Mouse (Mus musculus) forebrain, embryonic 13.5 days (tissue): ENCODE results near the gene Sebox. TPM values are rescaled to one million over a fixed set of nuclear protein-coding genes. Genes with fewer than 3 reads are reported as not detected.

ENCODE experiments used
- ATAC-seq: fragments of 200-750 bp; cut with Nextera tagmentation; 2 replicates; pipeline ENCODE4 v1.8.0; 2017
- H3K27ac ChIP-seq: fragments of 300-500 bp; sonication (generic); 2 replicates; pipeline ENCODE4 v1.5.1; 2015; ENCODE audit warnings: inconsistent platforms, mild to moderate bottlenecking, moderate library complexity
- H3K27me3 ChIP-seq: fragments of 300-500 bp; sonication (generic); 2 replicates; pipeline ENCODE4 v1.6.1; 2015; ENCODE audit warnings: mild to moderate bottlenecking, inconsistent platforms
- H3K36me3 ChIP-seq: fragments of 300-500 bp; sonication (generic); 2 replicates; pipeline ENCODE4 v1.6.1; 2015; ENCODE audit warnings: mild to moderate bottlenecking, inconsistent platforms; ENCODE audit not compliant: poor library complexity, severe bottlenecking
- H3K4me1 ChIP-seq: fragments of 300-500 bp; sonication (generic); 2 replicates; pipeline ENCODE4 v1.6.1; 2015; ENCODE audit warnings: inconsistent platforms
- H3K4me2 ChIP-seq: fragments of 300-500 bp; sonication (generic); 2 replicates; pipeline ENCODE4 v1.6.1; 2015; ENCODE audit warnings: inconsistent platforms, mild to moderate bottlenecking, moderate library complexity
- H3K4me3 ChIP-seq: fragments of 300-500 bp; sonication (generic); 2 replicates; pipeline ENCODE4 v1.5.1; 2015; ENCODE audit warnings: mild to moderate bottlenecking, inconsistent platforms
- H3K9ac ChIP-seq: fragments of 300-500 bp; sonication (generic); 2 replicates; pipeline ENCODE4 v1.6.1; 2015; ENCODE audit warnings: mild to moderate bottlenecking, inconsistent platforms
- H3K9me3 ChIP-seq: fragments of 300-500 bp; sonication (generic); replicated peaks from 2 replicates; pipeline ENCODE4 v1.6.1; 2016; ENCODE audit warnings: inconsistent platforms
- WGBS: fragments of 180-500 bp; shearing (Covaris S2); methylation state at CpG from one replicate; pipeline ENCODE4 v1.1.7; 2015; 5-methylcytosine and 5-hydroxymethylcytosine counted together
- polyA plus RNA-seq: library from polyadenylated mRNA; unstranded; fragments of >200 nt; fragmentation: Nextera tagmentation; extraction: Ambion mirVana; gene quantifications from 2 replicates; pipeline ENCODE4 v1.2.1, GENCODE M21; 2015

Gene Sebox
- 0.14 and 0.36 TPM in 2 replicates for polyA plus RNA-seq

DNA sequence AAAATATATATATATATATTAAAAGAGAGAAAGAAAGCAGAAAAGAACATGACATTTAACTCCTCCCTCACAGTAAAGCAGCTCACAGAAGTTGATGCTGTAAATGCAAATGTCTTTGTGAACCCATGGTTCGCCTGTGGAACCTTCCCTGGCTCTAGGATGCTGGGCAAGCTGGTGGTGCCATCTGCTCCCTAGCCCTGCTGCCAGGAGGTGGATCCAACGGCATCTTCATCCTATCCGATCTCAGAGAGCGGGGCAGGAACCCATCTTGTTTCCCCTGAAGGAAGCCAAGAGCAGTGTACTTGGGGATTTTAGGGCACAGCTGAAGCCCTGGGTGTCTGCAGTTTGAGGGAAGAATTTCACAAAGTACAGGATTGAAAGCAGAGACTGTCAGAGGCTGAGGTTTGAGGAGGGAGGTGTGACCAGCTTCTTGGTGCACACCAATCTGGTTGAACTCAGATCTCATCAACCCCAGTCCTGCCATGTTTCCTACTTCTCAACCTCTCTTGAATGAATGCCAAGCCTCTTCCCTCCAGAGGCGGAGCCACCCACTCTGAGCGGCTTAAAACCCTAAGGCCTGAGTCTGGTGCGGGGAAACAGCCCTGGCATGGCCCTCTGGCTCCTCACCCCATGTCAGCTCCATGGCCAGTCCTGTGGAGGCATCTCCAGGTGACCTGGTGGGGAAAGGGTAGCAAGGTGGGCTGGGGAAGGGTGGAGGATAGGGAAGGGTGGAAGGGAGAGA is at the start of gene Sebox:
Sebox (plus strand) TSS at position 539 of the 742 bp plus-strand sequence.
- Histone ChIP-seq H3K9me3 (no peaks in the 10 kb centered on the region), H3K9ac (no peak within 1 kb of the TSS), H3K4me1 (peaks cover 3% of the 10 kb centered on the region; the same call in 1 of the 2 replicates), H3K27ac (no peak within 1 kb of the TSS), H3K4me2 (no peak within 1 kb of the TSS), H3K27me3 (peaks cover 23% of the 10 kb centered on the region), H3K36me3 (peaks cover 31% of the 10 kb centered on the region), H3K4me3 (no peak within 1 kb of the TSS)
- ATAC-seq = no peak
- WGBS = 67% methylated on average over 7 of the region's 7 CpGs

DNA sequence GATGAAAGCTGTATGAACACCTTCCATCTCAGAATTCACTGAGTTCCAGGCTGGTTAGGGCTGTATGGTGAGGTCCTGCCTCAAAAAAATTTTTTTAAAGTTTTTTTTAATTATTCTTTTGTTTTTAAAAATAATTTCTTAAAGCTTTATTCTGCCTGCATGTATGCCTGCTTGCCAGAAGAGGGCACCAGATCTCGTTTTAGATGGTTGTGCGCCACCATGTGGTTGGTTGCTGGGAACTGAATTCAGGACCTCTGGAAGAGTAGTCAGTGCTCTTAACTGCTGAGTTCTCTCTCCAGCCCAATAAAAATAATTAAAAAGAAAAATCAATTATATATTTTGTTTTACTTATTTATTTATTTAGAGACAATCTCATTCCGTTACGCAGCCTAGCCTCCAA is 49.6 kb upstream of the Sebox start:
- ATAC-seq = no peak
- no peak overlapping the region for H3K4me2 ChIP-seq
- H3K9me3 ChIP-seq = no peaks in the 10 kb centered on the region
- no peaks in the 10 kb centered on the region for H3K4me1 ChIP-seq
- no peak overlapping the region for H3K9ac ChIP-seq
- 5% methylated on average over 4 of the region's 4 CpGs for WGBS
- no peaks in the 10 kb centered on the region for H3K36me3 ChIP-seq
- no peak overlapping the region for H3K4me3 ChIP-seq
- peaks cover 3% of the 10 kb centered on the region; the same call in 1 of the 2 replicates for H3K27me3 ChIP-seq
- no peak overlapping the region for H3K27ac ChIP-seq

- WGBS = 66% methylated on average over 7 of the region's 7 CpGs
- peaks cover 3% of the 10 kb centered on the region; the same call in 1 of the 2 replicates for H3K27me3 ChIP-seq
- no peaks in the 10 kb centered on the region for H3K4me1 ChIP-seq
- H3K4me2 ChIP-seq = no peak overlapping the region
- no peak overlapping the region for H3K4me3 ChIP-seq
- no peaks in the 10 kb centered on the region for H3K9me3 ChIP-seq
- ATAC-seq = no peak
- no peak overlapping the region for H3K27ac ChIP-seq
- H3K36me3 ChIP-seq = no peaks in the 10 kb centered on the region
- no peak overlapping the region for H3K9ac ChIP-seq
Observed at GRCm38 (mm10) chr11:78454276-78454675, 49.0 kb upstream of the Sebox start.

- H3K4me2 ChIP-seq = no peak overlapping the region
- no peaks in the 10 kb centered on the region for H3K4me1 ChIP-seq
- H3K9me3 ChIP-seq = no peaks in the 10 kb centered on the region
- 48% methylated on average over 5 of the region's 5 CpGs for WGBS
- H3K27me3 ChIP-seq = peaks cover 1% of the 10 kb centered on the region; the same call in 1 of the 2 replicates
- no peak overlapping the region for H3K27ac ChIP-seq
- no peaks in the 10 kb centered on the region for H3K36me3 ChIP-seq
- no peak for ATAC-seq
- no peak overlapping the region for H3K4me3 ChIP-seq
- no peak overlapping the region for H3K9ac ChIP-seq
Observed at GRCm38 (mm10) chr11:78455308-78455707, 47.9 kb upstream of the Sebox start.

- 0 out of 2 replicates have a peak, but pooled peaks cover 4% of the 10 kb centered on the region for H3K9me3 ChIP-seq
- no peak for ATAC-seq
- H3K36me3 ChIP-seq = no peaks in the 10 kb centered on the region
- 87% methylated on average over 17 of the region's 17 CpGs for WGBS
- H3K4me2 ChIP-seq = no peak overlapping the region
- H3K27ac ChIP-seq = no peak overlapping the region
- no peak overlapping the region for H3K4me3 ChIP-seq
- no peak overlapping the region for H3K9ac ChIP-seq
- H3K4me1 ChIP-seq = no peaks in the 10 kb centered on the region
- H3K27me3 ChIP-seq = no peaks in the 10 kb centered on the region
Observed at GRCm38 (mm10) chr11:78458740-78459139, 44.5 kb upstream of the Sebox start.

- Histone ChIP-seq H3K36me3 (no peaks in the 10 kb centered on the region), H3K27me3 (no peaks in the 10 kb centered on the region), H3K4me3 (no peak overlapping the region), H3K4me1 (peaks cover 15% of the 10 kb centered on the region), H3K27ac (no peak overlapping the region), H3K4me2 (no peak overlapping the region), H3K9ac (no peak overlapping the region), H3K9me3 (0 out of 2 replicates have a peak, but pooled peaks cover 4% of the 10 kb centered on the region)
- no peak for ATAC-seq
- 59% methylated on average over 1 of the region's 1 CpGs for WGBS
Observed at GRCm38 (mm10) chr11:78461894-78462293, 41.4 kb upstream of the Sebox start.

DNA sequence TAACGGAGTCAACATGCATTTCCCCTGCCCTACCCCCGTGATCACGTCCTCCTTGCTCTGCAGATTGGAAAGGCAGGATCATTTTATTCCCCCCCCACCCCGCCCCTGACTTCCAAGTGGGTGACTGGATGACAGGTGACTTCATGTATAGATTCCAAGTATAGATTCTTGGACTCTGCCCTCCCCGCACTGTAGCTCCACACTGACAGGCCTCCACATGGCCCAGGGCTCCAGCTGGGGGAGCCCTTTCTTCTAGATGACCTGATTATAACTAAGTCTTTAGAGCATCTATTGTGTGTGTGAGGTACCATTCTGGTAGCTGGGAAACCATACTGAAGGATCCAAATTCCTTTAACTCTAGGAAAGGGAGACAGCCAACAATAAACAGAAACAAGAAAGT is 40.6 kb upstream of the Sebox start:
- Histone ChIP-seq H3K27ac (no peak overlapping the region), H3K27me3 (no peaks in the 10 kb centered on the region), H3K4me2 (no peak overlapping the region), H3K36me3 (no peaks in the 10 kb centered on the region), H3K4me1 (peaks cover 16% of the 10 kb centered on the region), H3K4me3 (no peak overlapping the region), H3K9ac (no peak overlapping the region), H3K9me3 (0 out of 2 replicates have a peak, but pooled peaks cover 4% of the 10 kb centered on the region)
- 75% methylated on average over 5 of the region's 5 CpGs for WGBS
- ATAC-seq = no peak

DNA sequence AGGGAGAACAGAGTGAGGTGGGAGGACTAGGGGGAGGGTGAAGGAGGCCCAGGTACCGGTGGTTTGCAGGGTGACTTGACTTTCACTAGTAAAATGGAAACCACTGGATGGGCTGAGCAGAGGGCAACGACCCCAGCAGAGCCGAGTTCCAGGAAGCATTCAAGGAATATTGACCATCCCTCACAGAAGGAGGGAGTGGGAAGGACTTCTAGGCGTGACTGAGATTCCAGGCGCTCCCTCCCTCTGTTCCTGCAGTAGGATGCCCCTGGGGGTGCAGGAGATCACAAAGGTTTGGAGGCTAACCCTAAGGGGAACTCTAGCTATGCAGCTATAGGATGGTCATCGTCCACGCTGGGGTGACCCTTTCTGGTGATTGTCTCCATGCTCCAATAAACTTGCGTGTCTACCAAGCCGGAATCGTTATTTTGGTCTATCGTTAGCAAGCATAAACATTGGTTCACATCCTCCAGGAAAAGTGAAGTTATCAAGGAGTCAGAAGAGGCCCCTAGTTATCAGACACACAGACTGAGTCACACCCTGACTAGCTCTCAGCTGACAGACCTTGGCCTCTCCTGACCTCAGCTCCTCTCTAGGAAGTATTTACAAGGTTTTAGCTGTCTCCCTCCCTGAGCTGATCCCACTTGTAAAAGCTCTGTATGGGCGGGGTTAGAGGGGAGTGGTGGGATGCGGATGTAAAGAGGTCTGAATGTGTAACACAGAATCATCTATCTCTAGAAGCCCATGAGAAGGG is 39.8 kb upstream of the Sebox start:
- Histone ChIP-seq H3K27me3 (no peaks in the 10 kb centered on the region), H3K9me3 (0 out of 2 replicates have a peak, but pooled peaks cover 4% of the 10 kb centered on the region), H3K9ac (no peak overlapping the region), H3K27ac (no peak overlapping the region), H3K36me3 (no peaks in the 10 kb centered on the region), H3K4me1 (peaks cover 16% of the 10 kb centered on the region), H3K4me2 (no peak overlapping the region), H3K4me3 (no peak overlapping the region)
- ATAC-seq = no peak
- WGBS = 74% methylated on average over 13 of the region's 13 CpGs

GRCm38 (mm10) chr11:78465116-78465515 is 38.1 kb upstream of the Sebox start:
- Histone ChIP-seq H3K4me2 (peak overlapping the region; percentile 87), H3K9me3 (0 out of 2 replicates have a peak, but pooled peaks cover 4% of the 10 kb centered on the region), H3K4me1 (peaks cover 16% of the 10 kb centered on the region), H3K27me3 (no peaks in the 10 kb centered on the region), H3K4me3 (peak overlapping the region; percentile 80), H3K36me3 (no peaks in the 10 kb centered on the region), H3K27ac (0 out of 2 replicates have a peak overlapping the region, but pooled peaks have one; percentile 10), H3K9ac (peak overlapping the region; percentile 83)
- no peak for ATAC-seq
- WGBS = 30% methylated on average over 9 of the region's 9 CpGs

GRCm38 (mm10) chr11:78465568-78466180 is 37.6 kb upstream of the Sebox start, which contains the start of gene Slc46a1:
Gene Slc46a1, plus strand, starts transcription at chr11:78465697.
- 0 out of 2 replicates have a peak, but pooled peaks cover 4% of the 10 kb centered on the region for H3K9me3 ChIP-seq
- WGBS = under 1% methylated on average over 41 of the region's 41 CpGs
- peaks cover 16% of the 10 kb centered on the region for H3K4me1 ChIP-seq
- no peaks in the 10 kb centered on the region for H3K27me3 ChIP-seq
- peak within 1 kb of the TSS; percentile 83 for H3K9ac ChIP-seq
- H3K36me3 ChIP-seq = no peaks in the 10 kb centered on the region
- peak; percentile 95 for ATAC-seq
- peak within 1 kb of the TSS; percentile 86 for H3K27ac ChIP-seq
- peak within 1 kb of the TSS; percentile 80 for H3K4me3 ChIP-seq
- H3K4me2 ChIP-seq = peak within 1 kb of the TSS; percentile 87

- H3K4me1 ChIP-seq = peaks cover 16% of the 10 kb centered on the region
- H3K4me3 ChIP-seq = peak overlapping the region; percentile 80
- 49% methylated on average over 23 of the region's 23 CpGs for WGBS
- H3K36me3 ChIP-seq = peaks cover 5% of the 10 kb centered on the region
- H3K9ac ChIP-seq = peak overlapping the region; percentile 83
- ATAC-seq = peak; percentile 42; the same call in 1 of the 2 replicates
- no peaks in the 10 kb centered on the region for H3K27me3 ChIP-seq
- 0 out of 2 replicates have a peak, but pooled peaks cover 4% of the 10 kb centered on the region for H3K9me3 ChIP-seq
- H3K4me2 ChIP-seq = peak overlapping the region; percentile 87
- peak overlapping the region; percentile 86; the same call in 1 of the 2 replicates for H3K27ac ChIP-seq
Observed at GRCm38 (mm10) chr11:78466242-78466912, 36.9 kb upstream of the Sebox start.
